Mouse (Mus musculus) cortical plate, adult 2 months (tissue): ENCODE measurements at regions not wholly inside any gene's neighbourhood (a gene's known extent, or its start where the extent isn't known, plus 50 kb on each side); places are given as distances from the start of the nearest gene placed in this dataset.

Source experiments
- CTCF ChIP-seq: fragments of 200-500 bp; IDR thresholded peaks from 2 replicates; pipeline ENCODE4 v1.5.1; 2011; ENCODE audit warnings: mild to moderate bottlenecking, control low read depth, low read length; ENCODE audit not compliant: insufficient read depth; ENCODE audit errors: extremely low read depth
- POLR2A ChIP-seq: fragments of 200-500 bp; IDR thresholded peaks from 2 replicates; pipeline ENCODE4 v1.6.1; 2011; ENCODE audit warnings: mild to moderate bottlenecking, low read length, control low read depth; ENCODE audit not compliant: insufficient read depth; ENCODE audit errors: extremely low read depth

- no peak for TF ChIP-seq POLR2A
- no peak for TF ChIP-seq CTCF
Measured at GRCm38 (mm10) chr11:32999684-33000255, 147.4 kb downstream of the Fgf18 start.
